Mouse (Mus musculus) CH12.LX (cell line): ENCODE measurements around the gene Tspo2.

Experiments used
- MAZ ChIP-seq: IDR thresholded peaks from 2 replicates; pipeline ENCODE4 v1.6.1; 2012; ENCODE audit warnings: low read depth, mild to moderate bottlenecking, inconsistent platforms, low read length, improper control_type of control experiment, moderate library complexity
- MEF2A ChIP-seq: IDR thresholded peaks from 2 replicates; pipeline ENCODE4 v1.6.1; 2014; ENCODE audit warnings: low read depth, mild to moderate bottlenecking, inconsistent platforms, low read length, improper control_type of control experiment, borderline replicate concordance
- SIN3A ChIP-seq: IDR thresholded peaks from 2 replicates; pipeline ENCODE4 v1.6.1; 2012; ENCODE audit warnings: low read length, improper control_type of control experiment, inconsistent platforms
- ZKSCAN1 ChIP-seq: IDR thresholded peaks from 2 replicates; pipeline ENCODE4 v1.6.1; 2012; ENCODE audit warnings: low read depth, inconsistent platforms, low read length, improper control_type of control experiment, borderline replicate concordance
- ZNF384 ChIP-seq: IDR thresholded peaks from 2 replicates; pipeline ENCODE4 v1.6.1; 2012; ENCODE audit warnings: low read depth, low read length, improper control_type of control experiment, inconsistent platforms

DNA sequence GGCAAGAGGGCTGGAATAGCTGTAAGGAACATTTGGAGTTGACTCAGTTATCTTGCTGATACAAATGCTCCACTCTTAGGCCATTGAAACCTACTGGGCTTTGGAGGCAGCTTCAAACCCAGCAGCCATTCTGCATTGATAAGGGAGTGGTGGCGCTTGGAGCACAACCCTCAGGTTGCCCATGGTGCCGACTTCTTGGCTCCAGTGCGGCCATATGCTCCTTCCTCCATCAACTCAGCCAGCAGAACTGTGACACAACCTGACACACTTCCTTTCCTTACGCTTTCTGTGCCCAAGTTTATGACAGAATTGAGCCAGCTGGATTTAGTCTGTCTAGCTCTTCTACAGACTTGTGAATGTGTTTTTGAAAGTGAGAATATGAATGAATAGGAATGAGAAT is 44.2 kb downstream of the Tspo2 start:
- TF ChIP-seq ZKSCAN1, result no peak
- TF ChIP-seq ZNF384, result no peak
- no peak for TF ChIP-seq MEF2A
- no peak for TF ChIP-seq MAZ
- no peak for TF ChIP-seq SIN3A
